Mouse (Mus musculus): ENCODE measurements around the gene Ntm.

- TF ChIP-seq POLR2A (IDR thresholded peaks at IDR 0.05; ENCODE audit: insufficient read depth, low read depth, low read length) = no peak
- TF ChIP-seq CTCF (IDR thresholded peaks at IDR 0.05) = no peak
- TF ChIP-seq EP300 (IDR thresholded peaks at IDR 0.05; ENCODE audit: insufficient read depth, low read depth, low read length) = no peak
These were observed 674.8 kb downstream of the Ntm start for GRCm38 (mm10) chr9:29288003-29288704.

Measured in heart, adult 2 months (tissue).